Mouse (Mus musculus) right cerebral cortex, postnatal 25 days (tissue): Measurements from ENCODE around the gene Ccl9.

Source experiments
- DNase-seq: peaks from one replicate; pipeline ENCODE4 v3.0.0; 2022

The Ccl9 gene

DNA sequence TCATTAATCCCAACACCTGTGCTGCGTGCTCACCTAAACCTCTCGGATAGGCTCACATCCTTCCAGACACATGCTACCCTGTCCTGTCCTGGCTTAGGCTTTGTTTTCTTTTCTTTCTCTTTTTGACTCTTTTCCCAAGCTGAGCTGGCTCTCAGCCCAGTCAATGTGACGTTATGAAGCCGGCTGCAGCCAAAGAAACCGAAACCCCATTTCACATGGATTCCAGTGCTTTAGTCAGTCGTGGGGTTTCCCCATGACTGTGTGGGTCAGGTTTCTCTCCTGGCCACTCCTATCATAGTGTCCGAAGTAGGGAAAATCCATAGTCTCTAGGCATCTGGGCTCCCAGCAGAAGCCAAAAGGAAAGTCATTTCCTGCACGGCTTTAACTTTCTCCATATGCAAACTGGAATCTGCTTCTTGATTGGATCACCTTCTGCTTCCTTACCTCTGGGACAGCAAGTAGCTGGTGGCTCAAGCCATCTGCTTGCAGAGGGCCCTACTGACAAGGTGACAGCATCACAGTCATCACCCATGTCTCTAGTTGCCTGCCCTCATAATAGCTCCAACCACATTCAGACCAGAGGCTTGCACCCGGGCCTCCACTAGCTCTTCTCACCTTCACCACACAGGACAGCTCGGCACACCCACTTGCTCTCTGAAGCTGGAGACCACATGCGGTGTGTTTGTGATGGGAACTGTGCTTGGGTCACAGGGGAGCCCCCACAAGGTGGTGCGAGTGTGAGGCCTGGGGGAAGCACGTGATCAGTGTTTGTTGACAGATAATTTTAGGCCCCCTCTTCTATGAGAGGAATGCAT lies 43.6 kb downstream of the Ccl9 start:
- peak; percentile 60 for DNase-seq

- DNase-seq, result no peak
Measured at GRCm38 (mm10) chr11:83534143-83534542, 44.3 kb downstream of the Ccl9 start.

GRCm38 (mm10) chr11:83533192-83533591 lies 45.2 kb downstream of the Ccl9 start:
- no peak for DNase-seq

GRCm38 (mm10) chr11:83530360-83530759 lies 48.1 kb downstream of the Ccl9 start, which contains the start of gene Ccl5:
Ccl5 (minus strand) TSS chr11:83530518.
- no peak for DNase-seq

- DNase-seq, result peak; percentile 14
Measured at GRCm38 (mm10) chr11:83529024-83529423, 49.4 kb downstream of the Ccl9 start.
